ENCODE assay signal across 9 mouse cellular contexts in genomic region chr7:84449066-84449465, GRCm38 (mm10). TPM values are rescaled to one million over a fixed set of nuclear protein-coding genes. Genes with fewer than 3 reads are reported as not detected.
DNase-seq lines count a peak whose midpoint lies in the region; ATAC-seq lines count a peak whose summit lies in the region.
"Had no signal": no experiment of that assay in that cellular context is flagged by ENCODE, and none has a peak within 500 bp of the region (broad histone marks: within the 10 kb centered on the region; RNA-seq: fewer than 3 reads in every experiment).

No protein-coding gene starts in this region.

- H3K9ac ChIP-seq in hindbrain, embryonic 15.5 days: no peak overlapping the region
- no peak overlapping the region for H3K9ac ChIP-seq in hindbrain, embryonic 11.5 days (ENCODE audit: low read depth, low read length)
- H3K9ac ChIP-seq: liver, embryonic 15.5 days had no signal

- no peak for DNase-seq in hindbrain, embryonic 11.5 days (ENCODE audit: low spot score)
- peak; percentile 19 to 79 for DNase-seq in left cerebral cortex, adult 8-10 months (ENCODE audit: low spot score in 2 of 2)
- DNase-seq in right cerebral cortex, postnatal 10 days (ENCODE audit: low spot score in 2 of 2): peak; percentile 82 to 90
- DNase-seq in thymus, postnatal 10 days (ENCODE audit: low spot score in 2 of 2): no peak

- H3K4me2 ChIP-seq in hindbrain, embryonic 15.5 days: no peak overlapping the region
- no peak overlapping the region for H3K4me2 ChIP-seq in hindbrain, embryonic 11.5 days (replicated peaks; ENCODE audit: low read depth, low read length)
- H3K4me2 ChIP-seq: liver, embryonic 15.5 days had no signal

- no peaks in the 10 kb centered on the region for H3K27me3 ChIP-seq in hindbrain, embryonic 15.5 days
- no peaks in the 10 kb centered on the region for H3K27me3 ChIP-seq in hindbrain, embryonic 11.5 days (ENCODE audit: control insufficient read depth, insufficient read depth, low read length)
- H3K27me3 ChIP-seq: liver, embryonic 15.5 days had no signal

- no peak overlapping the region for H3K4me3 ChIP-seq in hindbrain, embryonic 15.5 days
- no peak overlapping the region for H3K4me3 ChIP-seq in hindbrain, embryonic 11.5 days (ENCODE audit: low read depth, low read length)
- H3K4me3 ChIP-seq: liver, embryonic 15.5 days had no signal

- no peaks in the 10 kb centered on the region for H3K9me3 ChIP-seq in hindbrain, embryonic 15.5 days
- H3K9me3 ChIP-seq in hindbrain, embryonic 11.5 days (ENCODE audit: control insufficient read depth, low read length): no peaks in the 10 kb centered on the region
- H3K9me3 ChIP-seq: liver, embryonic 15.5 days had no signal

- H3K4me1 ChIP-seq in hindbrain, embryonic 15.5 days (replicated peaks): no peaks in the 10 kb centered on the region
- H3K4me1 ChIP-seq in hindbrain, embryonic 11.5 days (replicated peaks; ENCODE audit: control insufficient read depth, insufficient read depth, low read length): no peaks in the 10 kb centered on the region
- H3K4me1 ChIP-seq: liver, embryonic 15.5 days had no signal

- H3K27ac ChIP-seq in hindbrain, embryonic 15.5 days (replicated peaks): no peak overlapping the region; the same call in 1 of the 2 replicates
- H3K27ac ChIP-seq in hindbrain, embryonic 11.5 days (ENCODE audit: low read depth, low read length): no peak overlapping the region
- H3K27ac ChIP-seq: liver, embryonic 15.5 days had no signal

- ATAC-seq in hindbrain, embryonic 15.5 days (ENCODE audit: low FRiP score, low read depth): peak; percentile 75
- no peak for ATAC-seq in hindbrain, embryonic 11.5 days (ENCODE audit: low FRiP score)
- peak; percentile 88 for ATAC-seq in frontal cortex, adult (ENCODE audit: low TSS enrichment)
- ATAC-seq in activated CD4-positive, CD25-positive, alpha-beta regulatory T cell, adult 4 months: no peak
- ATAC-seq in megakaryocyte-erythroid progenitor cell, adult 5-6 weeks (replicated peaks; ENCODE audit: low FRiP score, low TSS enrichment, poor library complexity, severe bottlenecking): no peak

- WGBS in hindbrain, embryonic 15.5 days: 46% methylated on average over 2 of the region's 2 CpGs
- WGBS in hindbrain, embryonic 11.5 days: 78% methylated on average over 2 of the region's 2 CpGs

- no peaks in the 10 kb centered on the region for H3K36me3 ChIP-seq in hindbrain, embryonic 15.5 days
- H3K36me3 ChIP-seq in hindbrain, embryonic 11.5 days (ENCODE audit: control insufficient read depth, insufficient read depth, low read length): no peaks in the 10 kb centered on the region
- H3K36me3 ChIP-seq: liver, embryonic 15.5 days had no signal

RNA-seq across cellular contexts. Expression of gene Arnt2, which starts 39.1 kb away (rescaled TPM):
- 65.6 and 74.6 TPM in 2 replicates for polyA plus RNA-seq in hindbrain, embryonic 15.5 days (2015; fragmentation: Nextera tagmentation; extraction: Ambion mirVana)
- 32.8 and 39.5 TPM in 2 replicates for polyA plus RNA-seq in hindbrain, embryonic 11.5 days (2014; fragmentation: Nextera tagmentation; extraction: Ambion mirVana)
- 100 to 1,000 TPM; 205 to 240 (median 236) TPM for total RNA-seq in left cerebral cortex, adult 8-10 months (2022)
- 1 to 10 TPM; 1.4 to 3.1 TPM for polyA plus RNA-seq in activated CD4-positive, CD25-positive, alpha-beta regulatory T cell, adult 4 months (2017; shearing (Covaris generic))
- 0.47 TPM in 1 of 2 replicates, not detected in the other for total RNA-seq in megakaryocyte-erythroid progenitor cell, adult 5-6 weeks (2014; fragmentation: Nextera tagmentation)
- not detected in 2 replicates for total RNA-seq in megakaryocyte-erythroid progenitor cell, adult 5-6 weeks (2017)

Comparison
In these comparisons a context has a peak if more than half of its experiments do, and no peak if none do; other contexts are left out.
1. ATAC-seq: peak in hindbrain, embryonic 15.5 days (single experiment) and frontal cortex, adult (single experiment); none in hindbrain, embryonic 11.5 days (single experiment), activated CD4-positive, CD25-positive, alpha-beta regulatory T cell, adult 4 months (single experiment) and megakaryocyte-erythroid progenitor cell, adult 5-6 weeks (single experiment).
2. DNase-seq: peak in left cerebral cortex, adult 8-10 months (2 of 2) and right cerebral cortex, postnatal 10 days (2 of 2); none in hindbrain, embryonic 11.5 days (single experiment) and thymus, postnatal 10 days (0 of 2).